Mouse (Mus musculus) mouse trophoblast stem cell (cell line): ENCODE results near the gene Gast.

Experiments
- in situ Hi-C, 2 experiments: fragments of 300-500 bp; cut with MseI, MboI; formaldehyde crosslinking; loops; 2 replicates in 1 of 2; 3 replicates in 1 of 2; pipeline ENCODE4 v1.15.1; 2025

Gast gene

DNA sequence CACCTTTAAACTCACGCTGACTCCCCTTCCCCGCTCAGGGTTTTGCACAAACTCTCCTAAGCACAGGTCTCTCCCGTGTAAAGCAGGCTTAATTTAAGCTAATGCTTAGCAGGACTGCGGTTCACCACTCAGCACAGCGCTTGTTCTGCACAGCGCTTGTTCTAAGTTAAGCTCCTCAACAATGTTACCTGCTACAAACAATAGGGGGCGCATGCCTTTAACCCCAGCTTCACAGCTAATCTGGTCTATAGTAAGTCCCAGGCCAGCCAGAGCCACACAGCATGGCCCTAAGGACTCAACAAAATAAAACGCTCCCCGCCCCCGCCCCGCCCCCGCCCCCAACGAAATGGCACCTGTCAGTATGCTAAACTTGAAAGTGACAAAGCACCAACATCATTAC is 26.9 kb downstream of the Gast start:
- in situ Hi-C loops: loop anchor here (5.0 to 10.0 kb wide), 2 partner anchors 46 to 114 kb away; partner anchors contain the start of gene Klhl11 (in 1 of the 2)

DNA sequence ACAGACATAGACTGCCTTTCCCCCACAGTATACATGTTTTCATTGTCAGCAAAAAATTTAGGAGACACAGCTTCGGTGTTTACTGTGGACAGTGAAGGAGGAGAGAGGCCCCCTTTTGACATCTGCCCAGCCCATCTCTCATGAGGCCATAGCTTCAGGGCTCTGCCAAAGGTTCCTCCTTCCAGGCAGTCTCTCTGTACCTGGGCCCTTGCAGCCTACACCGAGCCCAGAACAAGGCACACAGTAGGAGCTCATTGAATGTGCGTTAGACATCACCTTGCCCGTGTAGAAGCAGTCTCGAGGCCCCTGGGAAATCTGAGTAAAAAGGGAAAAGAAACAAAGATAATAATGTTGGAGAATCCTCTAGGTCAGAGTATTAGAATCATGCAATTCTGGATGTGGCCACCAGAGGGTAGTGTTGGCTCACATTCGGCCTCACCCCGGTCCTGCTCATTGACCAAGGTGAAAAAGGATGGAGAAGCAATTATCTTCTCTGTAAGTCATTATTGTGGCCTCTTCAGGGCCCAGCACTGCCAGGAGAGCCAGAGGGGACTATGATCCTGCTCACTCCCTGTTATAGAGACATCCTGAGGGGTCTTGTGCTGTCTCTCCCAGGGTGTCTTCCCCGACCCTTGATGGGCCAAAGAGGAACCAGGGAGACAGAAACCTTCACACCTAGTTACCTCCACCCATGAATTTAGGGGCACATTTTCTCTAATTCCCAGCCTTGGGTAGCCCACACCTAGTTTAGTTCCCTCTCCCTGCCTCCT is 28.2 kb downstream of the Gast start:
- in situ Hi-C loops: loop anchor here (5.0 to 10.0 kb wide), 2 partner anchors 45 to 112 kb away; partner anchors contain the start of gene Klhl11 (in 1 of the 2)

DNA sequence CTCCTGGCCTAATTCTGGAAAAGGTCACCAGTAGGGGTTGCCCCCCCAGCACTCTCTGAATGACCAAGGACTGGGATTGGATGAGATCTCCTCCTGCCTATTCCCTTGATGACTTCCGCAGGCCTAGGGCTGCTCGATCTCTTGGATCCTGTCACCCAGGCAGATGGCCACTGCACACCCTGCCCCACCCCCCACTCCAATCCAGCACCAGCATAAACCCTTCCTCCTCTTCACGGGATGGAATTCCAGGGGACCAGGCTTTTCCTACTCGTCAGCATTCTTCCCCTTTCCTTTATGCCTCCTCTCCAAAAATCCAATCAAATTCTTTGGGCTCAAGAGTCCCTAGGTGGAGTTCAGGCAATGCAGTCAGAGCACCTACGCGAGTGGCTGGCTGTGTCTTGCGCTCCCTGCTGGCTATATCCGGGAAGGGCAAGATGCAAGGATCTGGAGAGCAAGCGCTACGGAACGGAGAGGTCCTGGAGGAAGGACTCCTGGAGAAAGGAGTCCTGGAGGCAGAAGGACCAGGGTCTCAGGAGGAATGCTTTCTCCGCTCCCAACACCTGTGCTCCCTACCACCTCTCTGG is 28.9 kb downstream of the Gast start:
- in situ Hi-C loops: loop anchor here (5.0 to 10.0 kb wide), 2 partner anchors 44 to 112 kb away; partner anchors contain the start of gene Klhl11 (in 1 of the 2)

DNA sequence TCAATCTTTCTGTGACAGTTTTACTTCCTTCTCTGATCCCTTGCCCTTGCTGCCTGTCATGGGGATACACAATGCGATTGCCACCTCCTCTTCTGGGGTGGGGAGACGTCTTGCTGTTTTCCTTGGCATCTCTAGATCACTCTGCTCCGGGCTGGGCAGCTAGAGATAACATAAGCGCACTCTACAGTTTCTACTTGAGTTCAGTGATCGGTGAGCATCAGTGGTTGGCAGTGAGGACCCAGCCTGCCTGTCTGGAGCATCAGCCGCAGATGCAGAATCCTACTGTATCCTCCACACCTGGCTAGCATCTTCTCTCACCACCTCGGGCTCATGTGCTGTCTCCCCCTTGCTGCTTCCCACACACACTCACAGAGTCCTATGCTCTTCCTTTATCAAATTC is 34.9 kb downstream of the Gast start:
- in situ Hi-C loops: loop anchor here in 1 of 2 experiments (5.0 to 10.0 kb wide), 2 partner anchors 38 to 106 kb away; partner anchors contain the start of gene Klhl11

DNA sequence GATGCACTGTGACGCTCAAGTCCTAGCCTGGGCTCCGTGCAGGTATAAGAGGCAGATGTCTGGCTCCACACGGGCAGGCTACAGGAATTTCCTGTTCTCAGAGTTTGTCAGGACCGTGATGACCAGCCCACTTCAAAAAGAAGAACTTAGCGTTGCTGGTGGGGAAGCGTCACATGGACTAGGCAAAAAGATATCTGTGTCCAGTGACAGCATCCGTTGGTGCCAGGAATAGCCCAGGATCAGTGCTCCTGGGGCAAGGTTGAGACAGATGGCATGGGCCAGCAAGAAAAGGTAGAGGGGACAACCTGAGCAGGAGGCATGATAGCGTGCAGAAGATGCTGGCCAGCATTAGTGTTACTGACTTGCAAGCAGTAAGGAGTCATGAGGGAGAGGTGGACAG is 35.6 kb downstream of the Gast start:
- in situ Hi-C loops: loop anchor here in 1 of 2 experiments (5.0 to 10.0 kb wide), 2 partner anchors 37 to 105 kb away; partner anchors contain the start of gene Klhl11

DNA sequence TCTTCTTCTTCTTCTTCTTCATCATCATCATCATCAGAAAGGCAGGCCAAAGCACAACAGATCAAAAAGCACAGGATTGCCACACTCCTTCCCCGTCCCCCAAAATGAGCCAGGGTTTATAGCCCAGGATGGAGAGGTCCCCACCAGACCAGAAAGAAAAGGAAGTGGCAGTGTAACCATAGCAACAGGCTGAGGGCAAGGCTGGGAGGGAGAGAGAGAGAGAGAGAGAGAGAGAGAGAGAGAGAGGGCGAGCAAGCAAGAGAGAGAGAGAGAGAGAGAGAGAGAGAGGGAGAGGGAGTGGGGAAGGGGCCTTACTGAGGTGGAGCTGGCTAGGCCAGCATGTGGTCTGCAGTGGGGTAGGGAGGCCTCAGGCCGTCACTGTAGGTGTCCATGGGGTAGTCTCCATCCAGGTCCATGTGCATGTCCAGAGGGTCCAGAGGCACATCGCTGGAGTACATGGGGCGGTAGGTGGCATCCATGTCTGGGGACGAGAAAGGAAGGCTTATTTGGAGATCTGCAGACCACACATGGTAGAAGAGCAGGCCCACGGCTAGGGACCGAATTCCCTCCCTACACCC is 37.9 kb downstream of the Gast start:
- in situ Hi-C loops: no loop called here

DNA sequence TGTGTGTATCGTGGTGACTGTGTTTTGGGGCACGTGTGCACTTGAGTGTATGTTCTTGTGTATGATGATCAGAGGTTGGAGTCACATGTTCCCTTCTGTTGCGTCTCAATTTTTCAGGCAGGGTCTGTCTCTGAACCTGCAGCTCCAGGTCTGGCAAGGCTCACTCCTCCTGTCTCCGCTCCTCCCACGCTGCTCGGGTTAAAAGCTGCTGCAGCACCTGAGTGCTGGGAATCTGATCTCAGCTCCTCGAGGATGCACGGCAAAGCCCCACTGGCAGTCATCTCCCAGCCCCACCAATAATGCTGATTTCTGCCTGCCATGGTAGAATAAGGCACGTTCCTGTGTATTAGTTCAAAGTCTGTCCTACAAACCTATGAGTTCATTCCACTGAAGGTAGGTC is 40.9 kb downstream of the Gast start:
- in situ Hi-C loops: no loop called here

DNA sequence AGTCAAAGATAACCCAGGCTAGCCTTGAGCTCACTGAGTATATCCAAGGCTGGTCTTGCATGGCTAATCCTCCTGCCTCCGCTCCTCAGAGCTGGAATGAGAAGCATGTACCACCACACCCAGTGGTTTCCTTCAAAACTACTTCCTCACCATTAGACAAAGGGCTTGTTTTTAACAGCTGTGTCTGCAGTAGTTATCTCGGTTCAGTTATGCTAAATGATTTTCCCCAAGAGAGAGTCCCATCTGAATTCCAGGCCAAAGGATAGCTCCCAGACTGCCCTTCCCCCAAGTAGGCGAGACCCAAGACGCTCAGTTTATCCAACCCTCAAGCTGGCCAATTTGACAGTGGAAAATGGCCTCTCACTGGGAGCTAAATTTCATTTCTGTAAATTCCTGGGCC is 41.8 kb downstream of the Gast start:
- in situ Hi-C loops: no loop called here

DNA sequence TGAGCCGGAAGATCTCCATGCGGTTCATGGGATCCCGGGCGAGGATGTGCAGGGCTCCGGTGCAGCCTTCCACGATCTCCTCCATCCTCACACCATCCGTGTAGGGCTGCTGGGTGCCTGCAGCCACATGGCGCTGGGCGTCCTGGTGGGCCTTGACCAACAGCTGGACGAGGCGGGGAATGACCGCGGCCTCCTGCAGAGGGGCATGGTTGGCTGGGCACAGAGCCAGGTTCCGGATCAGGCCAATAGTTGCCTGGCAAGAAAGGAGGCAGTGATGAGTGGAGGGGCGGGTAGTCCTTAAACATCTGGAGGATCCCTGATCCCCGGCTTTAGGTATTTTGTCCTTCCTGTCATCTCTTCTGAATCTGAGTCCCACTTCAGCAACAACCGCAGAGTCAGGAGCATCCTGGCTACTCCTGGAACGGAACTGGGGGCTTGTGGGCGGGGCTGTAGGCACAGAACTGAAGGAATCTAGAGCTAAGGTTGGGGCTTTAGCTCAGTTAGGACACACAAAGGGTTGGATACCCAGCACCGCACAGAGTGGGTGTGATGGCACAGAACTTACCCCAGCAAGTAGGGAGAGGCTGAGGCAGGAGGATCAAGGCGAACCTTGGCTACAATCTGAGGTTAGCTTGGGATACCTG is 42.7 kb downstream of the Gast start:
- in situ Hi-C loops: no loop called here

DNA sequence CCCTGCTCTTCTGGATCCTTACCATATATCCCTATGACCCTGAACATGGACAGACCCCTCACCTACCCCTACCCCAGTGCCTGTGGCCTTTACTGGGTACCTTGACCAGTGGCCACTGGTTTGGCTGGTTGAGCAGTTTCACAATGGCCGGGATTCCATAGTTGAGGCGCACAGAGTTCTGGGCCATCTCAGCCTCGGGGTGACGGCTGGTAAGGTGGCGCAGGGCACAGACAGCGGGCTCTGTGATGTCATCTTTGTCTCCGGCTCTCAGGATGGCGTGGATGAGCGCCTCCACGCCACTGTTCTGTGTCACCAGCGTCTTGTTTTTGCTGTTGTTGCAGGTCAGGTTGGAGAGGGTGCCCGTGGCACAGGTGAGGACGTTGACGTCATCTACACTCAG is 43.8 kb downstream of the Gast start:
- in situ Hi-C loops: no loop called here

DNA sequence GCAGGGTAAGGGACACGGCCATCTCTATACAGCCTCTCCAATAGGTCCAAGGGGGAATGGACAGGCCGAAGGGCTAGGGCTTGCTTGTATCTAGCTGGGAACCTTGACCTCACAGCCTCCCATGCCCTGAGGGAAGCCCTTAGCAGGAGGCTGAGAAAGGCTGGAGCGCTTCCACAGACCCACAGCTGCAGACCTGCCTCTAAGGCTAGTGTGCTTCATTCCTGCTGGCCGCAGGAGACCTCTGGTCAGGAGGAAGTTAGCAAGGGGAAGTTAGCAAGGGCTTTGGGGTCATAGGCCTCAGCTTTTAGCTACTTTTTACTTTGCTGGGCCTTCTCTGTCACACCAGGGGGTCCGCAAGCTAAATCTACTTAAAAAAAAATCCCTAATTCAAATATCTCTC is 44.2 kb downstream of the Gast start:
- in situ Hi-C loops: no loop called here

DNA sequence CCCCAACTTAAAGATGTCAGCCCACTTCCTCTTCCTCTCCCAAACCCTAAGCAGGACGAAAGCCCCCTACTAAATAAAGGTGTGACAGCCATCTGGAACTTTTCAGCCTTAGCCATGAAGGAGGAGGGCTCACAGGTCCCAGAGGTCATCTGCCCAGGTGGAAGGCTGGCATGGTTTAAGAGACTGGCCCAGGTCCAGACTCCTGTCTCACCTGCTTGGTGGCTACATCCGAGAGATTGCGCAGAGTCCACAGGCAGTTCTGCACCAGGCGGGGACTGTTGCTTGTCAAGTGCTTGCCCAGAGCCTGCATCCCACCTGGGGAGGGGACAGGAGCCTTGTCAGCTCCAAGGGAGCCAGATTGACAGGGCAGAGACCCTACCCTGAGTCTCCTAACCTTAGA is 45.1 kb downstream of the Gast start:
- in situ Hi-C loops: no loop called here

DNA sequence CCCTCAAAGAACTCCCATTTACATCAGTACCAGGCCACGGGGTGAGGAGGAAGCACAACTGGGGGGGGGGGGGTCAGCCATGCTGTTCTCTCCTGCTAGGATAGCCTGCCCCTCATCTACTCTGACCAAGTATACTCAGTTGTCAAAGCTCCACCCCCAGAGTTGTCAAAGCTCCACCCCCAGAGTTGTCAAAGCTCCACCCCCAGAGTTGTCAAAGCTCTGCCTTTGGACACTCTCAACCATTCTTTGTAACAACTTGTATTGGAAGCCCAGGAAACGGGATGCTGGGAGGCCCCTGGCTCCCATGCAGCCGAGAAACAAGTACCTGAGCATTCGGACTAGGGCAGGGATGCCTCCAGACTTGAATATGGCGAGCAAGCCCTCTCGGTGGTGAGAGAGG is 48.5 kb downstream of the Gast start:
- in situ Hi-C loops: no loop called here

DNA sequence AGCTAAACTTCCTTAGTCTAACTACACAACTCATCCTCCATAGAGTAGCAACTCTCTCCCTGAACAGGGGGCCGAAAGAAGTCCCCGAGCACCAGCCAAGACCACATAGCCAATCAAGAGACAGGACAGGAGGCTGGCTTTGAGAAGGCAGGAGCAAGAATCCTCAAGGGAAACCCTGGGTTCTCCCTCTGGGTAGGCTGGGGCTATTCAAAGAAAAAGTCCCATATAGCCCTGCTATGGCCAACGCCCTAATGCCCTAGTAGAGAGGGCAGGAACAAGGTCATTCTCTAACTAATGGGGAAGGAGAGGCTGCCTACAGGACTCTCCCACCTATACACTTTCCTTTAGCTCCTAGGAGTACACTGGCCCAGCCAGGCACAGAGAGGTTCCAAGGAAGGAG is 50.8 kb downstream of the Gast start:
- in situ Hi-C loops: no loop called here

DNA sequence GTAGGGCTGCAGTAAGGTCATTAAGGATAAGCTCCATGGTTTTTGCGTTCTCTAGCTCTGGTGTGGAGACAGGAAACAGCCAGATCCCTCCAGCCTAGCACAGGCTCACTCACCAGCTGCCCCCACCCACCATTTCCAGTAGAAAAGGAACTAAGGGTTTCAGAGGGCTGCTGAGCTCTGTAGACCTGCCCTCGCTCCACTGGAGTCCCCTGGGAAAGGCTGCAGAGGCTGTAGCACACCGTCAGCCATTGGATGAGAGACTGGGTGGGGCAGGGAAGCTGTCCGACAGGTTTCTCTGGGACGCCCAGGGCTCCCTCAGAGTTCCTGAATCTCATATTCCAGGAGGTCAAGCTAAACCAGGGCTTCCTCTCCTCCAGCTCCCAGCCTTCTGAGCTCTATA is 52.4 kb downstream of the Gast start:
- in situ Hi-C loops: no loop called here
